Mouse (Mus musculus) stomach, embryonic 16.5 days (tissue): ENCODE results near the gene Gm14308. TPM values are rescaled to one million over a fixed set of nuclear protein-coding genes. Genes with fewer than 3 reads are reported as not detected.
"Not testable (repeated sequence)": the region's sequence is repeated elsewhere in the genome, so short reads cannot be mapped to it uniquely, and the experiment has no call there.

Source experiments
- ATAC-seq: fragments of 200-750 bp; cut with Nextera tagmentation; 2 replicates; pipeline ENCODE4 v1.8.0; 2017; ENCODE audit warnings: moderate number of reproducible peaks, moderate TSS enrichment; ENCODE audit not compliant: insufficient read depth, low FRiP score
- H3K27ac ChIP-seq: fragments of 300-500 bp; sonication (generic); 2 replicates; pipeline ENCODE4 v1.5.1; 2014; ENCODE audit warnings: low read length
- H3K27me3 ChIP-seq: fragments of 300-500 bp; sonication (generic); 2 replicates; pipeline ENCODE4 v1.6.1; 2014; ENCODE audit warnings: low read length, control low read depth, mixed read lengths; ENCODE audit not compliant: control insufficient read depth, insufficient read depth
- H3K36me3 ChIP-seq: fragments of 300-500 bp; sonication (generic); 2 replicates; pipeline ENCODE4 v1.6.1; 2014; ENCODE audit warnings: low read length; ENCODE audit not compliant: control insufficient read depth, insufficient read depth
- H3K4me1 ChIP-seq: fragments of 300-500 bp; sonication (generic); 2 replicates; pipeline ENCODE4 v1.6.1; 2014; ENCODE audit warnings: low read length, control low read depth, mixed read lengths; ENCODE audit not compliant: control insufficient read depth, insufficient read depth
- H3K4me2 ChIP-seq: fragments of 300-500 bp; sonication (generic); 2 replicates; pipeline ENCODE4 v1.6.1; 2014; ENCODE audit warnings: low read depth, low read length, mixed read lengths
- H3K4me3 ChIP-seq: fragments of 300-500 bp; sonication (generic); replicated peaks from 2 replicates; pipeline ENCODE4 v1.5.1; 2014; ENCODE audit warnings: mild to moderate bottlenecking, low read length
- H3K9ac ChIP-seq: fragments of 300-500 bp; sonication (generic); 2 replicates; pipeline ENCODE4 v1.6.1; 2014; ENCODE audit warnings: low read length
- H3K9me3 ChIP-seq: fragments of 300-500 bp; sonication (generic); replicated peaks from 2 replicates; pipeline ENCODE4 v1.6.1; 2016; ENCODE audit warnings: low read length, control low read depth; ENCODE audit not compliant: control insufficient read depth
- WGBS: fragments of 180-500 bp; shearing (Covaris S2); extraction: QIAGEN DNeasy Blood & Tissue Kit; methylation state at CpG from one replicate; pipeline ENCODE4 v1.1.7; 2014; 5-methylcytosine and 5-hydroxymethylcytosine counted together
- polyA plus RNA-seq: library from polyadenylated mRNA; unstranded; fragments of >200 nt; fragmentation: Nextera tagmentation; extraction: Ambion mirVana; gene quantifications from 2 replicates; pipeline ENCODE4 v1.2.1, GENCODE M21; 2015

Gm14308 gene
- 10.1 and 21.2 TPM in 2 replicates for polyA plus RNA-seq

GRCm38 (mm10) chr2:176636244-176636643 is at the start of gene Gm14308:
Gm14308 (minus strand) TSS chr2:176636344.
- WGBS = no CpG with 5 or more reads among the region's 4 CpGs
- H3K36me3 ChIP-seq, H3K9me3 ChIP-seq, H3K9ac ChIP-seq, ATAC-seq, H3K27ac ChIP-seq, H3K4me1 ChIP-seq, H3K4me2 ChIP-seq, H3K4me3 ChIP-seq, H3K27me3 ChIP-seq: not testable (repeated sequence)

GRCm38 (mm10) chr2:176670222-176670621 is 34.1 kb upstream of the Gm14308 start, which contains the start of gene Zfp973:
Zfp973 (plus strand) TSS chr2:176670522.
- not testable (repeated sequence) for H3K9me3 ChIP-seq, H3K36me3 ChIP-seq, H3K4me2 ChIP-seq, ATAC-seq, H3K27ac ChIP-seq, H3K9ac ChIP-seq, H3K4me1 ChIP-seq, H3K4me3 ChIP-seq, H3K27me3 ChIP-seq
- WGBS = no CpG with 5 or more reads among the region's 6 CpGs

Other genes starting within 250 kb of the Gm14308 start
- 14.9 and 17.2 TPM in 2 replicates for gene Gm14435, start 212.8 kb downstream of the Gm14308 start, polyA plus RNA-seq
- gene Gm14434, start 149.6 kb downstream of the Gm14308 start, polyA plus RNA-seq = 1.8 and 1.9 TPM in 2 replicates
- gene Zfp967, start 115.3 kb downstream of the Gm14308 start, polyA plus RNA-seq = not detected in 2 replicates
- 9.5 and 9.6 TPM in 2 replicates for gene Zfp973, start 34.2 kb upstream of the Gm14308 start, polyA plus RNA-seq
- 22.0 and 24.1 TPM in 2 replicates for gene Gm14305, start 72.0 kb upstream of the Gm14308 start, polyA plus RNA-seq
- gene Gm14295, start 162.3 kb upstream of the Gm14308 start, polyA plus RNA-seq = 13.1 and 17.1 TPM in 2 replicates
- gene Gm14408, start 194.8 kb upstream of the Gm14308 start, polyA plus RNA-seq = not detected in 2 replicates